Mouse (Mus musculus) ES-E14 (cell line): Measurements from ENCODE around the gene Ptprt.

Source experiments
- CHD2 ChIP-seq: IDR thresholded peaks from 2 replicates; pipeline ENCODE4 v1.6.1; 2014; ENCODE audit warnings: mild to moderate bottlenecking, low read depth, low read length, inconsistent platforms
- ZC3H11A ChIP-seq: IDR thresholded peaks from 2 replicates; pipeline ENCODE4 v1.6.1; 2012; ENCODE audit warnings: low read depth, mild to moderate bottlenecking, inconsistent platforms, low read length, borderline replicate concordance
- ZNF384 ChIP-seq: IDR thresholded peaks from 2 replicates; pipeline ENCODE4 v1.6.1; 2012; ENCODE audit warnings: low read depth, low read length, inconsistent platforms

DNA sequence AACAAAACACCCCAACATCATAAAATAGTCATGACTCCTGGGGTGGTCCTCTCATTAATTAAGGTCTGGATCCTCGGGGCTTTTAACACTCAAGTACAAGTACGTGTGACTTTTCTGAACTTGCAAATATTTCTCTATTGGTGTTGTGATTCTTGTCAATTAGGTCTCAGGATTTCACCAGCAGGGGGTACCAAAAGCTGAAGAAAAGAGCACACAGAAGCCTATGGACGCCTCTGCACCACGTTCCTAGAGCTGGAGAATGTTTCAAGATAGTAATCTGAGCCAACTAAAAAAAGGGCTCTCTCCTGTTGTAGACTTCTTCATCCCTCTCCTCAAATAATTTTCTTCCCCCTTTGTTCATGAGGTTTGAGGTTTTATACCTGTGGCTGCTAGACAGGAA, 1000.1 kb downstream of the Ptprt start:
- no peak for TF ChIP-seq CHD2
- TF ChIP-seq ZNF384: no peak
- no peak for TF ChIP-seq ZC3H11A
